Mouse (Mus musculus): ENCODE measurements around the gene Pafah2.

Pafah2 gene

GRCm38 (mm10) chr4:134465789-134466188, 69.7 kb downstream of the Pafah2 start:
- no peak for DNase-seq (ENCODE audit: low spot score)

GRCm38 (mm10) chr4:134466381-134467262, 70.5 kb downstream of the Pafah2 start:
- DNase-seq (ENCODE audit: low spot score) = no peak

GRCm38 (mm10) chr4:134467435-134468214, 71.5 kb downstream of the Pafah2 start:
- peak; percentile 28 for DNase-seq (ENCODE audit: low spot score)

- DNase-seq (ENCODE audit: low spot score) = peak; percentile 87
These were observed 72.1 kb downstream of the Pafah2 start, which contains the start of gene Stmn1 for GRCm38 (mm10) chr4:134468215-134468575. TSS of gene Stmn1 (plus strand) at chr4:134468320.

GRCm38 (mm10) chr4:134468578-134469266, 72.6 kb downstream of the Pafah2 start:
- peak; percentile 96 for DNase-seq (ENCODE audit: low spot score)

- DNase-seq (ENCODE audit: low spot score) = no peak
These were observed 73.2 kb downstream of the Pafah2 start for GRCm38 (mm10) chr4:134469341-134469796.

- DNase-seq (ENCODE audit: low spot score) = no peak
These were observed 73.9 kb downstream of the Pafah2 start for GRCm38 (mm10) chr4:134469985-134470384.

GRCm38 (mm10) chr4:134471469-134471868, 75.3 kb downstream of the Pafah2 start:
- DNase-seq (ENCODE audit: low spot score) = no peak

- DNase-seq (ENCODE audit: low spot score) = no peak
These were observed 77.6 kb downstream of the Pafah2 start for GRCm38 (mm10) chr4:134473764-134474163.

GRCm38 (mm10) chr4:134474240-134474639, 78.1 kb downstream of the Pafah2 start:
- no peak for DNase-seq (ENCODE audit: low spot score)

- no peak for DNase-seq (ENCODE audit: low spot score)
These were observed 80.8 kb downstream of the Pafah2 start for GRCm38 (mm10) chr4:134476899-134477298.

All from spleen, adult 12 weeks (tissue).